Mouse (Mus musculus) liver, embryonic 12.5 days (tissue): Measurements from ENCODE around the gene Dact2. TPM values are rescaled to one million over a fixed set of nuclear protein-coding genes. Genes with fewer than 3 reads are reported as not detected.

Experiments
- ATAC-seq: fragments of 200-750 bp; cut with Nextera tagmentation; 2 replicates; pipeline ENCODE4 v1.8.0; 2017; ENCODE audit warnings: moderate number of reproducible peaks, mild to moderate bottlenecking, moderate library complexity
- H3K27ac ChIP-seq: fragments of 300-500 bp; sonication (generic); 2 replicates; pipeline ENCODE4 v1.5.1; 2016; ENCODE audit warnings: mild to moderate bottlenecking
- H3K27me3 ChIP-seq: fragments of 300-500 bp; sonication (generic); replicated peaks from 2 replicates; pipeline ENCODE4 v1.6.1; 2016; ENCODE audit warnings: mild to moderate bottlenecking, moderate library complexity
- H3K36me3 ChIP-seq: fragments of 300-500 bp; sonication (generic); 2 replicates; pipeline ENCODE4 v1.6.1; 2016; ENCODE audit warnings: mild to moderate bottlenecking, moderate library complexity
- H3K4me1 ChIP-seq: fragments of 300-500 bp; sonication (generic); 2 replicates; pipeline ENCODE4 v1.6.1; 2016
- H3K4me2 ChIP-seq: fragments of 300-500 bp; sonication (generic); 2 replicates; pipeline ENCODE4 v1.6.1; 2016; ENCODE audit warnings: mild to moderate bottlenecking, moderate library complexity
- H3K4me3 ChIP-seq: fragments of 300-500 bp; sonication (generic); 2 replicates; pipeline ENCODE4 v1.5.1; 2016; ENCODE audit warnings: mild to moderate bottlenecking, moderate library complexity
- H3K9ac ChIP-seq: fragments of 300-500 bp; sonication (generic); 2 replicates; pipeline ENCODE4 v1.6.1; 2016; ENCODE audit warnings: mild to moderate bottlenecking, moderate library complexity
- H3K9me3 ChIP-seq: fragments of 300-500 bp; sonication (generic); replicated peaks from 2 replicates; pipeline ENCODE4 v1.6.1; 2016; ENCODE audit warnings: mild to moderate bottlenecking, moderate library complexity
- WGBS: fragments of 180-500 bp; shearing (Covaris S2); methylation state at CpG from one replicate; pipeline ENCODE4 v1.1.7; 2016; ENCODE audit not compliant: insufficient replicate concordance; 5-methylcytosine and 5-hydroxymethylcytosine counted together
- polyA plus RNA-seq: library from polyadenylated mRNA; unstranded; fragments of >200 nt; fragmentation: Nextera tagmentation; extraction: Ambion mirVana; gene quantifications from 2 replicates; pipeline ENCODE4 v1.2.1, GENCODE M21; 2016

Gene Dact2
- polyA plus RNA-seq, 1 experiment from 2014 or later: 0.85 TPM

- Histone ChIP-seq H3K4me3 (no peak overlapping the region), H3K27me3 (peaks cover 2% of the 10 kb centered on the region; the same call in 1 of the 2 replicates), H3K4me2 (no peak overlapping the region), H3K9ac (no peak overlapping the region), H3K9me3 (no peaks in the 10 kb centered on the region), H3K27ac (no peak overlapping the region), H3K4me1 (peaks cover 61% of the 10 kb centered on the region), H3K36me3 (no peaks in the 10 kb centered on the region)
- WGBS: 28% methylated on average over 3 of the region's 3 CpGs
- no peak for ATAC-seq
These were observed 31.9 kb downstream of the Dact2 start for GRCm38 (mm10) chr17:14172184-14172583.

- ATAC-seq: no peak
- H3K4me3 ChIP-seq: no peak overlapping the region
- H3K36me3 ChIP-seq: no peaks in the 10 kb centered on the region
- H3K4me2 ChIP-seq: no peak overlapping the region
- no peak overlapping the region for H3K9ac ChIP-seq
- no peaks in the 10 kb centered on the region for H3K9me3 ChIP-seq
- H3K4me1 ChIP-seq: peaks cover 70% of the 10 kb centered on the region
- H3K27ac ChIP-seq: no peak overlapping the region
- peaks cover 7% of the 10 kb centered on the region; the same call in 1 of the 2 replicates for H3K27me3 ChIP-seq
- WGBS: 56% methylated on average over 5 of the region's 5 CpGs
These were observed 33.1 kb downstream of the Dact2 start for GRCm38 (mm10) chr17:14170961-14171479.

GRCm38 (mm10) chr17:14169431-14169830, 34.7 kb downstream of the Dact2 start:
- H3K4me2 ChIP-seq: no peak overlapping the region
- no peak for ATAC-seq
- no peak overlapping the region for H3K27ac ChIP-seq
- H3K27me3 ChIP-seq: peaks cover 19% of the 10 kb centered on the region
- H3K4me1 ChIP-seq: peaks cover 55% of the 10 kb centered on the region
- H3K4me3 ChIP-seq: no peak overlapping the region
- no peaks in the 10 kb centered on the region for H3K9me3 ChIP-seq
- H3K9ac ChIP-seq: no peak overlapping the region
- no peaks in the 10 kb centered on the region for H3K36me3 ChIP-seq
- 60% methylated on average over 11 of the region's 11 CpGs for WGBS

GRCm38 (mm10) chr17:14167594-14167993, 36.5 kb downstream of the Dact2 start:
- Histone ChIP-seq H3K4me2 (no peak overlapping the region), H3K27me3 (peaks cover 19% of the 10 kb centered on the region), H3K4me3 (no peak overlapping the region), H3K9me3 (no peaks in the 10 kb centered on the region), H3K27ac (no peak overlapping the region), H3K36me3 (no peaks in the 10 kb centered on the region), H3K4me1 (peaks cover 40% of the 10 kb centered on the region), H3K9ac (no peak overlapping the region)
- WGBS: 60% methylated on average over 5 of the region's 5 CpGs
- peak; percentile 11; the same call in 1 of the 2 replicates for ATAC-seq

- no peak overlapping the region for H3K9ac ChIP-seq
- WGBS: 37% methylated on average over 6 of the region's 6 CpGs
- peaks cover 19% of the 10 kb centered on the region for H3K27me3 ChIP-seq
- H3K4me1 ChIP-seq: peaks cover 33% of the 10 kb centered on the region
- no peak overlapping the region for H3K4me2 ChIP-seq
- H3K4me3 ChIP-seq: no peak overlapping the region
- ATAC-seq: peak; percentile 66
- no peak overlapping the region for H3K27ac ChIP-seq
- no peaks in the 10 kb centered on the region for H3K9me3 ChIP-seq
- H3K36me3 ChIP-seq: no peaks in the 10 kb centered on the region
These were observed 37.2 kb downstream of the Dact2 start for GRCm38 (mm10) chr17:14166746-14167432.

GRCm38 (mm10) chr17:14165934-14166610, 38.0 kb downstream of the Dact2 start:
- no peaks in the 10 kb centered on the region for H3K9me3 ChIP-seq
- H3K4me2 ChIP-seq: no peak overlapping the region
- H3K27ac ChIP-seq: no peak overlapping the region

GRCm38 (mm10) chr17:14165332-14165876, 38.7 kb downstream of the Dact2 start:
- Histone ChIP-seq H3K4me2 (no peak overlapping the region), H3K4me1 (peaks cover 26% of the 10 kb centered on the region), H3K27ac (no peak overlapping the region), H3K4me3 (no peak overlapping the region), H3K27me3 (peaks cover 19% of the 10 kb centered on the region), H3K36me3 (no peaks in the 10 kb centered on the region), H3K9ac (no peak overlapping the region), H3K9me3 (no peaks in the 10 kb centered on the region)
- 18% methylated on average over 10 of the region's 10 CpGs for WGBS
- ATAC-seq: no peak

More at GRCm38 (mm10) chr17:14165934-14166610, 38.0 kb downstream of the Dact2 start:
- Histone ChIP-seq H3K4me3 (no peak overlapping the region), H3K4me1 (peaks cover 26% of the 10 kb centered on the region), H3K36me3 (no peaks in the 10 kb centered on the region), H3K27me3 (peaks cover 19% of the 10 kb centered on the region), H3K9ac (no peak overlapping the region)
- 52% methylated on average over 9 of the region's 9 CpGs for WGBS
- no peak for ATAC-seq

GRCm38 (mm10) chr17:14160846-14161245, 43.3 kb downstream of the Dact2 start:
- no peak overlapping the region for H3K4me3 ChIP-seq
- H3K27me3 ChIP-seq: peaks cover 13% of the 10 kb centered on the region
- no peak overlapping the region for H3K27ac ChIP-seq
- no peak overlapping the region for H3K9ac ChIP-seq
- no peak for ATAC-seq
- H3K4me2 ChIP-seq: no peak overlapping the region
- 0 out of 2 replicates have a peak, but pooled peaks cover 3% of the 10 kb centered on the region for H3K4me1 ChIP-seq
- H3K36me3 ChIP-seq: no peaks in the 10 kb centered on the region
- 68% methylated on average over 3 of the region's 3 CpGs for WGBS
- no peaks in the 10 kb centered on the region for H3K9me3 ChIP-seq

GRCm38 (mm10) chr17:14157779-14158195, 46.3 kb downstream of the Dact2 start:
- H3K4me1 ChIP-seq: no peaks in the 10 kb centered on the region
- H3K9me3 ChIP-seq: no peaks in the 10 kb centered on the region
- no peaks in the 10 kb centered on the region for H3K36me3 ChIP-seq
- H3K4me3 ChIP-seq: no peak overlapping the region
- H3K27ac ChIP-seq: no peak overlapping the region
- peaks cover 4% of the 10 kb centered on the region; the same call in 1 of the 2 replicates for H3K27me3 ChIP-seq
- ATAC-seq: no peak
- WGBS: 55% methylated on average over 7 of the region's 7 CpGs
- H3K9ac ChIP-seq: no peak overlapping the region
- no peak overlapping the region for H3K4me2 ChIP-seq

Other genes starting within 250 kb of the Dact2 start
- gene Gm7356, start 200.6 kb downstream of the Dact2 start, polyA plus RNA-seq: not detected in 2 replicates
- not detected in 2 replicates for gene Gm7358, start 144.8 kb downstream of the Dact2 start, polyA plus RNA-seq
- 5.9 and 6.9 TPM in 2 replicates for gene Smoc2, start 75.2 kb upstream of the Dact2 start, polyA plus RNA-seq